Mouse (Mus musculus): ENCODE results near the gene Pitpnc1.

DNA sequence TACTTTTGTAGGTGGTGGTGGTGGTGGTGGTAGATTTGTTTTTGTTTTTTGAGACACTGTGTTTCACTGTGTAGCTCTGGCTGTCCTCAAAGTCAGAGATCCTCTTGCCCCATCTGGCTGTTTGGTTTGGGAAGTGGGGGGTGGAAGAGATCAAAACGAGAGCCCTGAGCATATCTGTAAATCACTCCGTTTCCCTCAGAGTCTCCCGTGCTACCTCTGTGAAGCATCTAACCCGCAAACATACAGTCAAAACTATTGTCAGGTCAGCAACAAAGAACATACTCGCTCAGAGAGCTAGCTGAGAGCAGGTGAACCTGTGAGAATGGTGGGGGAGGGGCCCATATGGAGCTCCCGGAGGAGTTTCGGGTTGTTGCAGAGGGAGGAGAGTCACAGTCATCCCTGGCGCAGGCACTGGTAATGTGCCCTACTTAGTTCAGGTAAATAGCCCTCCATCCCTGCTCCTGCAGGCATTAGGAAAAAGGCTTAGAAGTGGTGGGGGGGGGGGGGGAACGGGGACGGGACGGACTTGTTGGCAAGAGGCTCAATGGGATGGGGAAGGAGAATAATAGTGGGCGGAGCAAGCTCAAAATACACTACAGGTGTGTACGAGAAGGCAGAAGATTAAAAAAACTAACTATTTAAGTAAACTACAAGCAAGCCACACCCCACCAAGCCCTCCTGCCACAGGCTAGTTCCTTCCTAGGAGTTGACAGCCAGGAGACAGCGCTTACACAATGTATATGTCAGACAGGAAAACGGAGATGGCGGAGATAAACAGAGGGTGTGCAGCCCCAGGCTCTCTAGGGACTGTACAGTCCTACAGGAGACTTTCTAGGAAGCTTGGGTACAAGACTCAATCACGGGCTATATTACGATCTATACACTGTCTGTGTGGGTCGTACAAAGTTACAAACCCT is 15.7 kb downstream of the Pitpnc1 start:
- TF ChIP-seq CTCF (IDR thresholded peaks at IDR 0.05; ENCODE audit: control insufficient read depth, insufficient read depth, insufficient read length) (no peak), MAX (IDR thresholded peaks at IDR 0.05) (no peak), MYOG (IDR thresholded peaks at IDR 0.05; ENCODE audit: control insufficient read depth, extremely low read depth, insufficient read length) (no peak), USF1 (IDR thresholded peaks at IDR 0.05; ENCODE audit: low read depth) (no peak), MYOD1 (IDR thresholded peaks at IDR 0.05; ENCODE audit: control insufficient read depth, insufficient read length, low read depth) (no peak)

Data from C2C12 (cell line).